Mouse (Mus musculus) embryonic facial prominence, embryonic 11.5 days (tissue): ENCODE measurements at regions not wholly inside any gene's neighbourhood (a gene's known extent, or its start where the extent isn't known, plus 50 kb on each side); places are given as distances from the start of the nearest gene placed in this dataset.

ENCODE experiments used
- ATAC-seq: fragments of 200-750 bp; cut with Nextera tagmentation; replicated peaks from 2 replicates; pipeline ENCODE4 v1.8.0; 2017; ENCODE audit warnings: low read depth; ENCODE audit not compliant: insufficient number of reproducible peaks, low FRiP score, low TSS enrichment
- DNase-seq: peaks from one replicate; pipeline ENCODE4 v3.0.0-alpha.2; 2015; ENCODE audit warnings: low spot score
- H3K27ac ChIP-seq: fragments of 300-500 bp; sonication (generic); replicated peaks from 2 replicates; pipeline ENCODE4 v1.5.1; 2014; ENCODE audit warnings: mild to moderate bottlenecking, low read depth, low read length, control low read depth
- H3K27me3 ChIP-seq: fragments of 300-500 bp; sonication (generic); 2 replicates; pipeline ENCODE4 v1.6.1; 2014; ENCODE audit warnings: mild to moderate bottlenecking, low read length, moderate library complexity, mixed read lengths; ENCODE audit not compliant: control insufficient read depth, insufficient read depth
- H3K36me3 ChIP-seq: fragments of 300-500 bp; sonication (generic); replicated peaks from 2 replicates; pipeline ENCODE4 v1.6.1; 2014; ENCODE audit warnings: low read depth, mild to moderate bottlenecking, low read length, moderate library complexity, mixed read lengths; ENCODE audit not compliant: control insufficient read depth, insufficient read depth
- H3K4me1 ChIP-seq: fragments of 300-500 bp; sonication (generic); 2 replicates; pipeline ENCODE4 v1.6.1; 2014; ENCODE audit warnings: low read length, mixed read lengths; ENCODE audit not compliant: control insufficient read depth, insufficient read depth
- H3K4me2 ChIP-seq: fragments of 300-500 bp; sonication (generic); 2 replicates; pipeline ENCODE4 v1.6.1; 2014; ENCODE audit warnings: low read depth, mild to moderate bottlenecking, control low read depth, low read length, moderate library complexity
- H3K4me3 ChIP-seq: fragments of 300-500 bp; sonication (generic); 2 replicates; pipeline ENCODE4 v1.5.1; 2014; ENCODE audit warnings: low read depth, low read length, control low read depth
- H3K9ac ChIP-seq: fragments of 300-500 bp; sonication (generic); replicated peaks from 2 replicates; pipeline ENCODE4 v1.6.1; 2014; ENCODE audit warnings: mild to moderate bottlenecking, control low read depth, low read length
- H3K9me3 ChIP-seq: fragments of 300-500 bp; sonication (generic); replicated peaks from 2 replicates; pipeline ENCODE4 v1.6.1; 2016; ENCODE audit warnings: mild to moderate bottlenecking, low read length, inconsistent platforms, mixed read lengths; ENCODE audit not compliant: control insufficient read depth
- WGBS: fragments of 180-500 bp; shearing (Covaris S2); extraction: QIAGEN DNeasy Blood & Tissue Kit; methylation state at CpG from one replicate; pipeline ENCODE4 v1.1.7; 2014; 5-methylcytosine and 5-hydroxymethylcytosine counted together

DNA sequence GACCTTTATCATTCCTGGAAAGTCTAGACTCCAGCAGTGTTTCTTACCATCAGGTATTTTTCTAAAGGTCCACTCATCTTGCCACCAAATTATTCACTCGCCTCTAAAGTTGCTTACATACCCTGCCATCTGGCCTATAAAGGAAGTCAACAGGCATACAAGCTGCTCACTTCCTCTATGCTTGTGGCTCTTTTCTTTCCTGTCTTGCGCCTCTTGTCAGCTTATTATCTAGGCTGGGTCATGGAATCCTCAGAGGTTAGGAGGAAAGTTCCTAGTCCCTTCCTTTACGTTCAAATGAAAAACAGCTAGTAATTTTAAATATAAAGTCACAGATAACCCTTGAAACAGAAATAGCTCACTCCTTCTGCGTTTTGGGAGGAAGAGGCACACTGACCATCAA lies 97.9 kb downstream of the Lipi start:
- H3K27ac ChIP-seq, result no peak overlapping the region
- H3K36me3 ChIP-seq, result no peaks in the 10 kb centered on the region
- no peak overlapping the region for H3K4me3 ChIP-seq
- H3K27me3 ChIP-seq, result no peaks in the 10 kb centered on the region
- H3K9ac ChIP-seq, result no peak overlapping the region
- WGBS, result 83% methylated on average over 4 of the region's 4 CpGs
- ATAC-seq (no peak), DNase-seq (no peak)
- H3K4me1 ChIP-seq, result no peaks in the 10 kb centered on the region
- H3K9me3 ChIP-seq, result no peaks in the 10 kb centered on the region
- H3K4me2 ChIP-seq, result no peak overlapping the region

DNA sequence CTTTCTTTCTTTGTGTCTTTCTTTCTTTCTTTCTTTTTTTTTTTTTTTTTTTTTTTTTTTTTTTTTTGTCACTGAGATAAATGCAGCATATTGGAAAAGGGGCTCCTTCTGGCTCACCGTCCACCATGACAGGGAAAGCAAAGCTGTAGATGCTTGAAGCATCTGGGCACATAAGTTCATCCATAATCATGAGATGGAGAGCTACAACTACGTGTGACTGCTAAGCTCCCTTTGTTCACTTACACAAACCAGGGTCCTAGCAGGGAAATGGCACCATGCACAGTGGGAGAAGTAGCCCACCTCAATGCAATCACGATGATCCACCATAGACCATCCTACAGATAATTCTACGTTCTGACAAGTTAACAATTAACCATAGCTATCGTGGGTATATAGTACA lies 102.0 kb downstream of the Lipi start:
- Histone ChIP-seq H3K9ac (no peak overlapping the region), H3K27me3 (no peaks in the 10 kb centered on the region), H3K27ac (no peak overlapping the region), H3K4me2 (no peak overlapping the region), H3K36me3 (no peaks in the 10 kb centered on the region), H3K4me1 (no peaks in the 10 kb centered on the region), H3K4me3 (no peak overlapping the region), H3K9me3 (no peaks in the 10 kb centered on the region)
- DNase-seq (no peak), ATAC-seq (no peak)
- 89% methylated on average over 5 of the region's 5 CpGs for WGBS

DNA sequence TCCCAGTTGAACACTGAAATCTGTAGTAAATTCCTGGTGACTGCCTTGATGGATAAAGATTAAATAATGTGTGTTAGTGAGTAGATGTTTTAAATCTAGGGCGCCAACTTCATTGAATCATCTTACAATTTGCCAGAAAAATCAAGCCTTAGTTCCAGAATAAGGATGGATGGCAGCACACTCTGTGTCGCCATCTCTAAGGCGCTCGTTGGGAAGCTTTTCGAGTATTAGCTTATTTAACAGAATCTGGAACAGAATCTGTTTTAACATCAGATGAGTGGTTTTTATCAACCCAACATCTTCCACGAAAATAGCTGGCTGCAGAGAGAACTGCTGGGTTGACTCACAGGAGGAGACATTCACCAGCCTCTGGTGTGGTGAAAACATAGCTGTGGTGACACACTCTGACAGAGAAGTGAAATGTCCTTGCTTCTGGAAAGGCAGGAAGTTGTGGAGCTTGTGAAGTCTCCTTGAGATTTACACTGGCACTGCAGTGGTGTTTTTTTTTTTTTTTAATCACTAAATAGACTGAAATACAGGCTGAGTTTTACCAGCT lies 120.4 kb downstream of the Lipi start:
- no peak overlapping the region for H3K9ac ChIP-seq
- no peak overlapping the region for H3K4me2 ChIP-seq
- no peak overlapping the region for H3K27ac ChIP-seq
- no peaks in the 10 kb centered on the region for H3K9me3 ChIP-seq
- H3K4me3 ChIP-seq, result no peak overlapping the region
- ATAC-seq (no peak), DNase-seq (no peak)
- WGBS, result 86% methylated on average over 6 of the region's 6 CpGs
- no peaks in the 10 kb centered on the region for H3K4me1 ChIP-seq
- H3K36me3 ChIP-seq, result no peaks in the 10 kb centered on the region
- no peaks in the 10 kb centered on the region for H3K27me3 ChIP-seq

DNA sequence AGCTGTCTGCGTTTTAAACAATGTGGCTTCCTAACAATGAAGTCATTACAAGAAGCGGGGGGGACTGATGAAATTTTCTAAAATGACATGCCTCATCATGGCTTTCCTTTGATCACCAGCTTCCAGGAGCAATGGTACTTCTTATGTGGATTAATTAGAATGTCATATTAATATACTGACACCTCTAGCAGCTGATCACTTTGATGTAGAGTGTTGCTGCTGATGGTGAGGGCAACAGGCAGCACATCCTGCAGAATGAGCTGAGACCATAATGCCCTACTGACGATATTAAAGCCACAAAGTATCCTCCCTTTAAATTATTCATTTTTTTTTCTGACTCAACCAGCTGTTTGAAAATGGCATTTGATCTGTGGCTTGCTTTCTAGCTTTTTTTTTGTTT lies 123.7 kb downstream of the Lipi start:
- H3K4me2 ChIP-seq, result no peak overlapping the region
- H3K27me3 ChIP-seq, result no peaks in the 10 kb centered on the region
- DNase-seq (no peak), ATAC-seq (no peak)
- no peak overlapping the region for H3K4me3 ChIP-seq
- 83% methylated on average over 3 of the region's 3 CpGs for WGBS
- H3K4me1 ChIP-seq, result no peaks in the 10 kb centered on the region
- H3K36me3 ChIP-seq, result no peaks in the 10 kb centered on the region
- no peak overlapping the region for H3K9ac ChIP-seq
- H3K9me3 ChIP-seq, result no peaks in the 10 kb centered on the region
- no peak overlapping the region for H3K27ac ChIP-seq

DNA sequence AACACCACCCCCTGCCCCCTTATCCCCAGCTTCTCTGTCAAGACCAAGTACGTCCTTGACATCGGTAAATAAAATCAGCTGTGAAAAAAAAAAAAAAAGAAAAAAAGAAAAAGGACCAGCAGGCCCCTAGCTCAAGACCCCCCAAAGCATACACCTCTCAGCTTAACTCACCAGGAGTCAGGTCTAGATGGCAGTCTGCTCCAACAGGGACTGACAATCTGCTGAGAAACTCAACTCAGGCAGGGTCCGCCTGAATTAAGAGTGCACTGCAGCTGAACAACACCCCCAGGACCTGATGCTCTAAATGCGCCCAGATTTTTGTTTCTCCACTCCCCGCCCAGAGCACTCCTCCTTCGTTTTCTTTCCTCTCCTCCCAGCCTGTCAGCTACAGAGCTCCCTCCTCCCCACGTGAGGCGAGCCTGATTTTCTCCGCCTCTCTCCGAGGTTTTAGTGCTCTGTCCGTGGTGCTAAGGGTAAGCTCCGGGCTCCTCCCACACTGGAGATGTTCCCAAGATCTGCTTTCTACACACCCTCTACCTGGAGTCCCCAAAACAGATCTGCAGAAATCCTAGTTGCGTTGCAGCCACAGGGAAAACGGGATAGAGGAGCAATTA lies 138.9 kb downstream of the Lipi start:
- Histone ChIP-seq H3K9ac (no peak overlapping the region), H3K4me3 (no peak overlapping the region), H3K27me3 (no peaks in the 10 kb centered on the region), H3K4me1 (no peaks in the 10 kb centered on the region), H3K36me3 (no peaks in the 10 kb centered on the region), H3K27ac (no peak overlapping the region), H3K9me3 (no peaks in the 10 kb centered on the region), H3K4me2 (peak overlapping the region; percentile 21; the same call in 1 of the 2 replicates)
- 2% methylated on average over 14 of the region's 14 CpGs for WGBS
- DNase-seq (peak; percentile 77), ATAC-seq (peak; percentile 81)

DNA sequence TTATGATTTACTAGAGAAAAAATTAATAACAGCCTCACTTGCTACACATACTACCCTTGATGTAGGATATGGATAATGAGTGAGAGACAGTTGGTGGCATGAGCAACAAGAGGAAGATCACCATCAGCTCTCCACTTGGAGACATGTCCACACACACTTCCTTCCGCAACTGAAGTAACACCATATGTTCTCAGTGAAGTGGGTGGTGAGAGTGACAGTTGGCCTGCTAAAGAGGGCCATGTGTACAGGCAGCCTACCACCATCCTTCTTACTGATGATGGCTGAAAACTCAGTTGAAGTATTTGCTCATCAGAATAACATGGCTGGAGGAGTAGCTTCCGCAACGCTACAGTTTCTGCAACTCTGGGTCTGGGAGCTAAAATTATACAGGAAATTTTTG lies 146.6 kb downstream of the Lipi start:
- no peaks in the 10 kb centered on the region for H3K9me3 ChIP-seq
- no peak overlapping the region for H3K27ac ChIP-seq
- no peak overlapping the region for H3K4me2 ChIP-seq
- H3K36me3 ChIP-seq, result no peaks in the 10 kb centered on the region
- no peak overlapping the region for H3K4me3 ChIP-seq
- ATAC-seq (no peak), DNase-seq (no peak)
- no peaks in the 10 kb centered on the region for H3K27me3 ChIP-seq
- no peak overlapping the region for H3K9ac ChIP-seq
- no peaks in the 10 kb centered on the region for H3K4me1 ChIP-seq
- 91% methylated on average over 3 of the region's 3 CpGs for WGBS

DNA sequence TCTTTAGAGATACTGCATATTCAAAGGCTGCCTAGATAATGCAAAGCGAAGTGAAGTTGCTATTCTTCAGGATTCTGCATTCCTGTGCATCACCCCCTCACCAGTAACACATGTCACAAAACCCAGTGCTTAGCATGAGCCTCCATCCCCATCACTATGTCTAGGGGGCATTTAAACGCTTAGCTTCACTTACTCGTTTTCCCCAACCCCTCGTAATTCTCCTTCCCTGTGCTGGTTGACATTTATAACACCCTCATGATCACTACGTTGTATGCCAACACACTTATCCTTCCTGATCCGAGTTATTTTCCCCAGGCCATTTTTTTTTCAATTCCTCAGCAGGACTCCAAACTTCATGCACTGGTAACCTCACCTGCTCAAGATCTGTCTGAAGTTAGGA lies 152.6 kb downstream of the Lipi start:
- ATAC-seq, result no peak
- WGBS, result 76% methylated on average over 6 of the region's 6 CpGs
- H3K27me3 ChIP-seq, result no peaks in the 10 kb centered on the region
- H3K36me3 ChIP-seq, result no peaks in the 10 kb centered on the region
- no peaks in the 10 kb centered on the region for H3K9me3 ChIP-seq
- no peak overlapping the region for H3K27ac ChIP-seq
- H3K4me3 ChIP-seq, result no peak overlapping the region
- H3K4me1 ChIP-seq, result no peaks in the 10 kb centered on the region
- no peak for DNase-seq
- no peak overlapping the region for H3K9ac ChIP-seq
- H3K4me2 ChIP-seq, result no peak overlapping the region

DNA sequence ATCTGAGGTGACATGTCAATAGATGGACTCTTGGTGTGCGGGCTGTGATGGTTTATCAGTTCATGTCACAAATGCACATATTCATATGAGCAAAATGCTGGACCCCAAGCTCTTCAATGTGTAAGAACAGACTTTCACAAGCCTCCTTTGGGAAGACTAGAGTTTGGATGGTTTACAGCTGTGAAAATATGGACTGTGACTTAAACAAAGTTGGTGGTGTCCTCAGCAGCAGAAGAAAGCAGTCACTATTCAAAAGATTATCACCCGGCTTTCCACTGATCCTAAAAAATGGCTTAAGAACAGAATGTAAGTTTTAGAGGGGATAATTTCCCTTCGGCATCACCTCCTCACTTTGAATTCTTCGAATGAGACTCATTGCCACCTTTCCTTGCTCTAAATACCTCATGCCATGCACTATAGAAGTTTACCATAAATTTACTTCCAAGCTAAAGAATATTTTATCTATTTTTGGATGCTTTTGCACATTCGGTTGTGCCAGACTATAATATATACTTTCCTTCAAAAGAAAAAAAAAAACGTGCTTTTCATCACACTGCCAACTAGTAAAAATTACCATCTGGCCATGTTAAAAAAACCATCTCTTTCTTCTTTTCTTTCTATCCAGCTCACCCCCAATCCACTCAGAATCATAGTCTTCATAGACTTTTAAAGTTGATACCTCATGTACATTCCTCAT lies 201.2 kb downstream of the Lipi start:
- no peak overlapping the region for H3K9ac ChIP-seq
- 80% methylated on average over 6 of the region's 6 CpGs for WGBS
- no peaks in the 10 kb centered on the region for H3K36me3 ChIP-seq
- ATAC-seq, result no peak
- no peak overlapping the region for H3K4me2 ChIP-seq
- H3K27ac ChIP-seq, result no peak overlapping the region
- no peak for DNase-seq
- no peaks in the 10 kb centered on the region for H3K4me1 ChIP-seq
- H3K27me3 ChIP-seq, result no peaks in the 10 kb centered on the region
- no peak overlapping the region for H3K4me3 ChIP-seq
- no peaks in the 10 kb centered on the region for H3K9me3 ChIP-seq
